ENCODE assay signal across 13 mouse cellular contexts in genomic region chr7:63929080-63929479, GRCm38 (mm10). TPM values are rescaled to one million over a fixed set of nuclear protein-coding genes. Genes with fewer than 3 reads are reported as not detected.
A peak's percentile ranks its signal among the peaks of the same experiment; 100 is the strongest.
DNase-seq lines count a peak whose midpoint lies in the region; ATAC-seq lines count a peak whose summit lies in the region.
"Had no signal": no experiment of that assay in that cellular context is flagged by ENCODE, and none has a peak within 500 bp of the region (broad histone marks: within the 10 kb centered on the region; RNA-seq: fewer than 3 reads in every experiment).

No protein-coding gene starts in this region.

- H3K4me3 ChIP-seq in heart, embryonic 10.5 days = no peak overlapping the region
- no peak overlapping the region for H3K4me3 ChIP-seq in liver, embryonic 11.5 days (ENCODE audit: low read depth, low read length)
- H3K4me3 ChIP-seq: erythroblast, embryonic 14.5 days had no signal

- H3K27ac ChIP-seq in heart, embryonic 10.5 days = no peak overlapping the region
- no peak overlapping the region for H3K27ac ChIP-seq in liver, embryonic 11.5 days (ENCODE audit: low read depth, low read length)

- DNase-seq in heart, adult 11 months = peak; percentile 98
- DNase-seq in heart, embryonic 10.5 days (ENCODE audit: low spot score) = no peak
- DNase-seq in adrenal gland, postnatal 10 days = peak; percentile 76
- DNase-seq in liver, embryonic 11.5 days (ENCODE audit: low spot score) = no peak
- no peak for DNase-seq in urinary bladder, postnatal 25 days (ENCODE audit: low spot score)
- no peak for DNase-seq in spleen, postnatal 4 days (ENCODE audit: low spot score in 2 of 2)

- peak overlapping the region; percentile 9 for H3K4me2 ChIP-seq in liver, embryonic 11.5 days

- H3K27me3 ChIP-seq in heart, embryonic 10.5 days (ENCODE audit: insufficient read depth, poor library complexity, severe bottlenecking) = no peaks in the 10 kb centered on the region
- no peaks in the 10 kb centered on the region for H3K27me3 ChIP-seq in liver, embryonic 11.5 days (replicated peaks; ENCODE audit: control insufficient read depth, insufficient read depth, low read length)
- H3K27me3 ChIP-seq: CH12.LX; megakaryocyte, embryonic 14.5 days had no signal

- peaks cover 32% of the 10 kb centered on the region for H3K4me1 ChIP-seq in heart, embryonic 10.5 days
- peaks cover 52% of the 10 kb centered on the region for H3K4me1 ChIP-seq in liver, embryonic 11.5 days (replicated peaks; ENCODE audit: control insufficient read depth, insufficient read depth, low read length)

- WGBS in heart, embryonic 10.5 days = 65% methylated on average over 4 of the region's 4 CpGs
- WGBS in liver, embryonic 11.5 days = 61% methylated on average over 4 of the region's 4 CpGs

- ATAC-seq in erythroid progenitor cell, adult 5-6 weeks (replicated peaks; ENCODE audit: low FRiP score, poor library complexity, severe bottlenecking) = peak; percentile 58
- peak; percentile 69 for ATAC-seq in liver, embryonic 11.5 days (replicated peaks; ENCODE audit: low FRiP score)
- ATAC-seq in megakaryocyte, adult 5-6 weeks (ENCODE audit: poor library complexity, severe bottlenecking) = no peak

- H3K36me3 ChIP-seq in heart, embryonic 10.5 days = no peaks in the 10 kb centered on the region
- H3K36me3 ChIP-seq in liver, embryonic 11.5 days (ENCODE audit: control insufficient read depth, insufficient read depth, low read length) = no peaks in the 10 kb centered on the region

- H3K9ac ChIP-seq in liver, embryonic 11.5 days (ENCODE audit: low read depth, low read length) = no peak overlapping the region

- H3K9me3 ChIP-seq in heart, embryonic 10.5 days = no peaks in the 10 kb centered on the region
- no peaks in the 10 kb centered on the region for H3K9me3 ChIP-seq in liver, embryonic 11.5 days (ENCODE audit: control insufficient read depth, low read length)
- H3K9me3 ChIP-seq: megakaryocyte, embryonic 14.5 days had no signal

RNA-seq across cellular contexts. Expression of gene Klf13, which starts 9.6 kb away (rescaled TPM):
- 17.3 and 18.3 TPM in 2 replicates for polyA plus RNA-seq in heart, embryonic 10.5 days (2016; fragmentation: Nextera tagmentation; extraction: Ambion mirVana)
- total RNA-seq in adrenal gland, postnatal 10 days (2021) = 10 to 100 TPM; 65.9 to 80.6 TPM
- total RNA-seq in erythroid progenitor cell, adult 5-6 weeks (2015; ENCODE audit: low replicate concordance) = 41.8 and 46.9 TPM in 2 replicates
- total RNA-seq in erythroid progenitor cell, adult 5-6 weeks (2017; ENCODE audit: low replicate concordance) = 53.8 and 60.1 TPM in 2 replicates
- polyA plus RNA-seq in liver, embryonic 11.5 days (2014; fragmentation: Nextera tagmentation; extraction: Ambion mirVana) = 20.0 and 20.9 TPM in 2 replicates
- 108 and 122 TPM in 2 replicates for total RNA-seq in megakaryocyte, adult 5-6 weeks (2015)
- 61.7 and 64.4 TPM in 2 replicates for total RNA-seq in megakaryocyte, adult 5-6 weeks (2017)

RNA-seq across cellular contexts. Expression of gene E030018B13Rik, which starts 12.4 kb away (rescaled TPM):
- polyA plus RNA-seq in heart, embryonic 10.5 days (2016; fragmentation: Nextera tagmentation; extraction: Ambion mirVana) = 0.18 TPM in 1 of 2 replicates, not detected in the other
- total RNA-seq in adrenal gland, postnatal 10 days (2021) = not detected
- not detected in 2 replicates for total RNA-seq in erythroid progenitor cell, adult 5-6 weeks (2015; ENCODE audit: low replicate concordance)
- not detected in 2 replicates for total RNA-seq in erythroid progenitor cell, adult 5-6 weeks (2017; ENCODE audit: low replicate concordance)
- polyA plus RNA-seq in liver, embryonic 11.5 days (2014; fragmentation: Nextera tagmentation; extraction: Ambion mirVana) = 0.25 TPM in 1 of 2 replicates, not detected in the other
- total RNA-seq in megakaryocyte, adult 5-6 weeks (2015) = not detected in 2 replicates
- not detected in 2 replicates for total RNA-seq in megakaryocyte, adult 5-6 weeks (2017)
- total RNA-seq: CH12.LX; layer of hippocampus, adult 18-20 months had no signal
- polyA plus RNA-seq: erythroblast, embryonic 14.5 days; stomach, embryonic 16.5 days had no signal

Comparison
In these comparisons a context has a peak if more than half of its experiments do, and no peak if none do; other contexts are left out.
1. DNase-seq: peak in heart, adult 11 months (single experiment) and adrenal gland, postnatal 10 days (single experiment); none in heart, embryonic 10.5 days (single experiment), liver, embryonic 11.5 days (single experiment), urinary bladder, postnatal 25 days (single experiment) and spleen, postnatal 4 days (0 of 2).